Mouse (Mus musculus): ENCODE data around the gene Urah. TPM values are rescaled to one million over a fixed set of nuclear protein-coding genes. Genes with fewer than 3 reads are reported as not detected.

Urah gene
- polyA plus RNA-seq, 1 experiment from 2014 or later: 52.2 TPM

GRCm38 (mm10) chr7:140802629-140803028 is 32.2 kb upstream of the Urah start:
- H3K4me3 ChIP-seq (ENCODE audit: low read depth, low read length): no peak overlapping the region
- H3K27ac ChIP-seq (ENCODE audit: low read depth, low read length): no peak overlapping the region
- H3K9me3 ChIP-seq (ENCODE audit: control insufficient read depth): no peaks in the 10 kb centered on the region
- no peak for ATAC-seq
- H3K9ac ChIP-seq (ENCODE audit: low read depth, low read length): no peak overlapping the region
- no peak for TF ChIP-seq CTCF (IDR thresholded peaks at IDR 0.05; ENCODE audit: low read depth)
- WGBS: 72% methylated on average over 6 of the region's 6 CpGs
- no peaks in the 10 kb centered on the region for H3K27me3 ChIP-seq (replicated peaks; ENCODE audit: control insufficient read depth, insufficient read depth, low read length)
- no peaks in the 10 kb centered on the region for H3K36me3 ChIP-seq (ENCODE audit: control insufficient read depth, insufficient read depth)
- H3K4me1 ChIP-seq (replicated peaks; ENCODE audit: control insufficient read depth, insufficient read depth, low read length): no peaks in the 10 kb centered on the region
- H3K4me2 ChIP-seq (replicated peaks; ENCODE audit: low read depth): no peak overlapping the region

GRCm38 (mm10) chr7:140805704-140806103 is 29.1 kb upstream of the Urah start:
- Histone ChIP-seq H3K4me1 (replicated peaks; ENCODE audit: control insufficient read depth, insufficient read depth, low read length) (no peaks in the 10 kb centered on the region), H3K9ac (ENCODE audit: low read depth, low read length) (no peak overlapping the region), H3K4me2 (replicated peaks; ENCODE audit: low read depth) (no peak overlapping the region), H3K9me3 (ENCODE audit: control insufficient read depth) (no peaks in the 10 kb centered on the region), H3K36me3 (ENCODE audit: control insufficient read depth, insufficient read depth) (no peaks in the 10 kb centered on the region), H3K27me3 (replicated peaks; ENCODE audit: control insufficient read depth, insufficient read depth, low read length) (no peaks in the 10 kb centered on the region), H3K4me3 (ENCODE audit: low read depth, low read length) (no peak overlapping the region), H3K27ac (ENCODE audit: low read depth, low read length) (no peak overlapping the region)
- peak; percentile 79 for TF ChIP-seq CTCF (IDR thresholded peaks at IDR 0.05; ENCODE audit: low read depth)
- ATAC-seq: peak; percentile 25; the same call in 1 of the 2 replicates
- 24% methylated on average over 1 of the region's 1 CpGs for WGBS

- peak; percentile 40 for TF ChIP-seq CTCF (IDR thresholded peaks at IDR 0.05; ENCODE audit: low read depth)
- H3K27ac ChIP-seq (ENCODE audit: low read depth, low read length): no peak overlapping the region
- no peaks in the 10 kb centered on the region for H3K9me3 ChIP-seq (ENCODE audit: control insufficient read depth)
- ATAC-seq: no peak
- 92% methylated on average over 6 of the region's 6 CpGs for WGBS
- no peak overlapping the region for H3K4me3 ChIP-seq (ENCODE audit: low read depth, low read length)
- no peak overlapping the region for H3K4me2 ChIP-seq (replicated peaks; ENCODE audit: low read depth)
- no peaks in the 10 kb centered on the region for H3K27me3 ChIP-seq (replicated peaks; ENCODE audit: control insufficient read depth, insufficient read depth, low read length)
- no peaks in the 10 kb centered on the region for H3K4me1 ChIP-seq (replicated peaks; ENCODE audit: control insufficient read depth, insufficient read depth, low read length)
- no peak overlapping the region for H3K9ac ChIP-seq (ENCODE audit: low read depth, low read length)
- no peaks in the 10 kb centered on the region for H3K36me3 ChIP-seq (ENCODE audit: control insufficient read depth, insufficient read depth)
These were observed 24.3 kb upstream of the Urah start for GRCm38 (mm10) chr7:140810496-140810895.

- no peak for ATAC-seq
- Histone ChIP-seq H3K4me1 (replicated peaks; ENCODE audit: control insufficient read depth, insufficient read depth, low read length) (no peaks in the 10 kb centered on the region), H3K9ac (ENCODE audit: low read depth, low read length) (no peak overlapping the region), H3K9me3 (ENCODE audit: control insufficient read depth) (no peaks in the 10 kb centered on the region), H3K4me2 (replicated peaks; ENCODE audit: low read depth) (no peak overlapping the region), H3K4me3 (ENCODE audit: low read depth, low read length) (no peak overlapping the region), H3K27me3 (replicated peaks; ENCODE audit: control insufficient read depth, insufficient read depth, low read length) (no peaks in the 10 kb centered on the region), H3K27ac (ENCODE audit: low read depth, low read length) (no peak overlapping the region), H3K36me3 (ENCODE audit: control insufficient read depth, insufficient read depth) (no peaks in the 10 kb centered on the region)
- 89% methylated on average over 13 of the region's 13 CpGs for whole genome bisulfite sequencing
- no peak for TF ChIP-seq CTCF (IDR thresholded peaks at IDR 0.05; ENCODE audit: low read depth)
These were observed 23.1 kb upstream of the Urah start for GRCm38 (mm10) chr7:140811714-140812113.

- H3K27me3 ChIP-seq (replicated peaks; ENCODE audit: control insufficient read depth, insufficient read depth, low read length): no peaks in the 10 kb centered on the region
- H3K4me1 ChIP-seq (replicated peaks; ENCODE audit: control insufficient read depth, insufficient read depth, low read length): no peaks in the 10 kb centered on the region
- H3K9me3 ChIP-seq (ENCODE audit: control insufficient read depth): no peaks in the 10 kb centered on the region
- 83% methylated on average over 12 of the region's 12 CpGs for WGBS
- no peak overlapping the region for H3K4me2 ChIP-seq (replicated peaks; ENCODE audit: low read depth)
- H3K9ac ChIP-seq (ENCODE audit: low read depth, low read length): no peak overlapping the region
- H3K36me3 ChIP-seq (ENCODE audit: control insufficient read depth, insufficient read depth): no peaks in the 10 kb centered on the region
- no peak overlapping the region for H3K27ac ChIP-seq (ENCODE audit: low read depth, low read length)
- H3K4me3 ChIP-seq (ENCODE audit: low read depth, low read length): no peak overlapping the region
- TF ChIP-seq CTCF (IDR thresholded peaks at IDR 0.05; ENCODE audit: low read depth): no peak
- no peak for ATAC-seq
These were observed 22.0 kb upstream of the Urah start for GRCm38 (mm10) chr7:140812850-140813249.

GRCm38 (mm10) chr7:140820173-140820572 is 14.6 kb upstream of the Urah start:
- H3K4me2 ChIP-seq (replicated peaks; ENCODE audit: low read depth): no peak overlapping the region
- no peaks in the 10 kb centered on the region for H3K9me3 ChIP-seq (ENCODE audit: control insufficient read depth)
- no peak overlapping the region for H3K9ac ChIP-seq (ENCODE audit: low read depth, low read length)
- no peaks in the 10 kb centered on the region for H3K36me3 ChIP-seq (ENCODE audit: control insufficient read depth, insufficient read depth)
- H3K4me1 ChIP-seq (replicated peaks; ENCODE audit: control insufficient read depth, insufficient read depth, low read length): no peaks in the 10 kb centered on the region
- TF ChIP-seq CTCF (IDR thresholded peaks at IDR 0.05; ENCODE audit: low read depth): no peak
- 0 out of 2 replicates have a peak, but pooled peaks cover 5% of the 10 kb centered on the region for H3K27me3 ChIP-seq (replicated peaks; ENCODE audit: control insufficient read depth, insufficient read depth, low read length)
- no peak for ATAC-seq
- WGBS: 59% methylated on average over 4 of the region's 4 CpGs
- H3K4me3 ChIP-seq (ENCODE audit: low read depth, low read length): no peak overlapping the region
- H3K27ac ChIP-seq (ENCODE audit: low read depth, low read length): no peak overlapping the region

- H3K9me3 ChIP-seq (ENCODE audit: control insufficient read depth): no peaks in the 10 kb centered on the region
- H3K4me1 ChIP-seq (replicated peaks; ENCODE audit: control insufficient read depth, insufficient read depth, low read length): no peaks in the 10 kb centered on the region
- H3K27me3 ChIP-seq (replicated peaks; ENCODE audit: control insufficient read depth, insufficient read depth, low read length): 0 out of 2 replicates have a peak, but pooled peaks cover 5% of the 10 kb centered on the region
- no peaks in the 10 kb centered on the region for H3K36me3 ChIP-seq (ENCODE audit: control insufficient read depth, insufficient read depth)
- WGBS: 49% methylated on average over 5 of the region's 5 CpGs
- H3K9ac ChIP-seq (ENCODE audit: low read depth, low read length): no peak overlapping the region
- ATAC-seq: no peak
- H3K4me2 ChIP-seq (replicated peaks; ENCODE audit: low read depth): peak overlapping the region; percentile 65
- H3K4me3 ChIP-seq (ENCODE audit: low read depth, low read length): 0 out of 2 replicates have a peak overlapping the region, but pooled peaks have one; percentile 29
- no peak for TF ChIP-seq CTCF (IDR thresholded peaks at IDR 0.05; ENCODE audit: low read depth)
- no peak overlapping the region for H3K27ac ChIP-seq (ENCODE audit: low read depth, low read length)
These were observed 13.5 kb upstream of the Urah start for GRCm38 (mm10) chr7:140821305-140821652.

All from intestine, postnatal 0 days (tissue).